Mouse (Mus musculus) E14TG2a.4 (cell line): Measurements from ENCODE around the gene Slc17a2.

Experiments
- CTCF ChIP-seq: conservative IDR thresholded peaks from 2 replicates; pipeline ENCODE4 v1.5.1; 2014; ENCODE audit warnings: low read length
- NANOG ChIP-seq: IDR thresholded peaks from 2 replicates; pipeline ENCODE4 v1.6.1; 2014; ENCODE audit warnings: borderline replicate concordance, low read length, mixed read lengths
- POU5F1 ChIP-seq: IDR thresholded peaks from 2 replicates; pipeline ENCODE4 v1.6.1; 2014; ENCODE audit warnings: low read length, borderline replicate concordance

DNA sequence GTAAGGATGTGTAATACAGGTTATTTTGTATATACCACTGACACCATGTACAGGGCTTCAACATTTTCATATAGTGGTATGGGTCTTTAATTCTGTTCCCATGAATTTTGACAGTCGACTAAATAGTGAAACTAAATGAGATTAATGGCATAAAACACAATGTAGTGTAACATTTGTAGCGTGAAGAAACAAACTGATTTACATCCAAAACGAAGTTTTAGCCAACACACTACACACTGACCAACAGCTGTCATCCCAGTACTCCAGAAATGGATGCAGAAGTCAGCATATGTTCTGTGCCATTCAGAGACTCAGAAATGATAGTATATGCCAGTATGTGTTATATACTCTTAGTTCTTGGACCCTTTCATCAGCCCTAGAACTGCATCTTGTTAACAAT, 48.9 kb upstream of the Slc17a2 start:
- no peak for TF ChIP-seq CTCF
- TF ChIP-seq POU5F1 = no peak
- TF ChIP-seq NANOG = no peak
